Mouse (Mus musculus): Measurements from ENCODE around the gene Sde2.
"Not testable (repeated sequence)": the region's sequence is repeated elsewhere in the genome, so short reads cannot be mapped to it uniquely, and the experiment has no call there.

The Sde2 gene

DNA sequence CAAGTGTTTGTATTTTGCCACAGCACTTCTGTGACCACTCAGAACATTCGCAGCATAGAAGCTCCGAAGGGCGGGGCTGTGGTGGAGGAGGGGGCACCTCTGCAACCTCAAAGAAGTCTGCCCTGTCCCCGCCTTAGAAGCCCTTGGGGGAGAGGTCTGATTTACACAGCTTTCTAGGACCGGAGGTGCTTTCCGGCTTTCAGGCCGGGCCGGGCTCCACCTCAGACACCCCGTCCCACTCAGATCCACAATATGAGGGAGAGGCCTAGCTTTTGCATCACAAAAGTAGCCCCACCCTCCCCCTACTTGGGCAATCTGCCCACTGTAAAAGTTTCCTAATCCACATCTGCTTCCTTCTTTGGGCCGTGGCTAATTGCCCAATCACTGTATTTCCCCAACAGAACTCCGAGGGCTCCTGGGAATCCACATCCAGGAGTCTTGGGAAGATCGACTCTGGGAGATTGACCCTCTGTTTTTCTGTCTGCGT is 37.7 kb downstream of the Sde2 start:
- DNase-seq (ENCODE audit: low read depth) = no peak

DNA sequence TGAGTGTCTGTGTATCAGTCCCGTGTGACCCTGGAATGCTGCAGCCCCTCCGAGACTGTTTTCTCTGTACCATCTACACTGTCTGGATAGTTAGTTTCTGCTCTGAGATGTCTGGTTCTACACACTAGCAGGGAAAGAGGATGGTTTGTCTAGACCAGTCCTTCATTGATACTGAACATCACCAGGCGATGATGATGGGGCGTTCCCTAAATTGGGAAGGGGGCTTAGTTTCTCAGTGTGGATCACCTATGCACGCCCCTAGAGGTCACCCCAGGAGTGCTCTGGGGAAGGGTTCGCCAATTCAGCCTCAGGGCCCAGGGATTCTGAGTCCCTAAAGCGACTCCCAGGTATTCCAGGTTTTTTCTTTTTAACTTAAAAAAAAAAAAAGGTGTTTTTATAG is 38.2 kb downstream of the Sde2 start:
- no peak for DNase-seq (ENCODE audit: low read depth)

GRCm38 (mm10) chr1:180889841-180890240 is 38.9 kb downstream of the Sde2 start:
- DNase-seq (ENCODE audit: low read depth) = no peak

- no peak for DNase-seq (ENCODE audit: low read depth)
Measured at GRCm38 (mm10) chr1:180892808-180893207, 41.9 kb downstream of the Sde2 start, which contains the start of gene Lefty2. Lefty2 (plus strand) TSS chr1:180893108.

GRCm38 (mm10) chr1:180894088-180894987 is 43.4 kb downstream of the Sde2 start:
- not testable (repeated sequence) for DNase-seq (ENCODE audit: low read depth)

- DNase-seq (ENCODE audit: low read depth) = peak; percentile 58
Measured at GRCm38 (mm10) chr1:180901107-180901506, 50.2 kb downstream of the Sde2 start.

- DNase-seq (ENCODE audit: low read depth) = peak; percentile 99
Measured at GRCm38 (mm10) chr1:180902915-180903314, 52.0 kb downstream of the Sde2 start.

DNA sequence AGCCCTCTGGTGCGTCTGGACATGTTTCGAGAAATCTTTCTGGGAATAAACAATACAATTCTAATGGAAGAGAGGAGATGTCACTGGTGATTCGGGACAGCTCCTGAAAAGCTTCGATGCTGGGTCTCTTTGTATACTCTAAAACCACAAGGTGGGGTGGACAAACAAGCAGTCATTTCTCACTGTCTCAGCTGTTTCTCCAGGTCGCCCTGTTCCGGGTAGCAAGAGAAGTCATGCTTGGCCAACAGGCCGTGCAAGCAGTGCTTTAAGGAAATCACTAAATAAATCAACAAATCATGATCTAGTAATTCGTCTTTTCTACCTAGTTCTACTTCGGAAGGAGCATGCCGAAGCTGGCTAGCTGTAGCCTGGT is 52.7 kb downstream of the Sde2 start:
- no peak for DNase-seq (ENCODE audit: low read depth)

GRCm38 (mm10) chr1:180904039-180904814 is 53.3 kb downstream of the Sde2 start, which contains the start of gene Pycr2:
Pycr2 (plus strand) TSS chr1:180904293.
- peak; percentile 91 for DNase-seq (ENCODE audit: low read depth)

DNA sequence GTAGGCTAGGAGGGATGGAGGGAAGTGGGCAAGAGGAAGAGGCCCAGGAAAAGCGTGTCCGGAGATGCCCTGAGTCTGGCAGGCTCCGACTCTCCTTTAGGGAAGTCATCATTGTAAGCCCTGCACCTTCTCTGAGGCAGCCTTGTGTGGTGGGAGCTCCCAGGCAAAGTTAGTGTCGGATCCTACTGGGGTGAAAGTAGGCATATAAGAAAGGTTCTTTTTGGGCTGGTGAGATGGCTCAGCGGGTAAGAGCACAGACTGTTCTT is 53.8 kb downstream of the Sde2 start:
- DNase-seq (ENCODE audit: low read depth) = no peak

- no peak for DNase-seq (ENCODE audit: low read depth)
Measured at GRCm38 (mm10) chr1:180905307-180905706, 54.4 kb downstream of the Sde2 start.

GRCm38 (mm10) chr1:180905876-180906275 is 54.9 kb downstream of the Sde2 start:
- no peak for DNase-seq (ENCODE audit: low read depth)

GRCm38 (mm10) chr1:180906461-180907147 is 55.7 kb downstream of the Sde2 start:
- DNase-seq (ENCODE audit: low read depth) = no peak

GRCm38 (mm10) chr1:180911138-180911537 is 60.2 kb downstream of the Sde2 start:
- no peak for DNase-seq (ENCODE audit: low read depth)

- DNase-seq (ENCODE audit: low read depth) = no peak
Measured at GRCm38 (mm10) chr1:180911653-180912287, 60.8 kb downstream of the Sde2 start.

- no peak for DNase-seq (ENCODE audit: low read depth)
Measured at GRCm38 (mm10) chr1:180912792-180913191, 61.9 kb downstream of the Sde2 start.

- DNase-seq (ENCODE audit: low read depth) = no peak
Measured at GRCm38 (mm10) chr1:180913797-180914196, 62.9 kb downstream of the Sde2 start.

- DNase-seq (ENCODE audit: low read depth) = no peak
Measured at GRCm38 (mm10) chr1:180916425-180916824, 65.5 kb downstream of the Sde2 start.

DNA sequence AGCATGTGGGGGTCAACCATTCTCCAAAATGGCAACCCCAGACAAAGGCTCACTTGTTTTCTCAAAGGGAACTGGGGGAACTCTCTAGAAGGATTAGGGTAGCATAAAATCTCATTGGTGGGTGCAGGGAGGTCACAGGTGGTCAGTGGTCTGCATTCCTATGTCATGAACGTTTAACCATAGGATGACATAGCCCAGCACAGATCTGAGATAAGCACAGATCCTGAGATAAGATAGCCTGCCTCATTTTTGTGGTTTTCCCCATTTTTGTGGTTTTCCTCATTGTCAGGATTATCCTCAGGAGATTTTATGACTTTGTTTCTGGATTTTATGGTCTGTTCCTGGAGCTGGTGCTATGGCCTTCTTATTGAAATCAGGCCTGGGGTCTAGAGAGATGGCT is 66.1 kb downstream of the Sde2 start:
- DNase-seq (ENCODE audit: low read depth) = no peak
